Mouse (Mus musculus) cerebellum, adult 9-11 months (tissue): ENCODE results near the gene Cgref1.
A peak's percentile ranks its signal among the peaks of the same experiment; 100 is the strongest.

Experiments
- DNase-seq: peaks from one replicate; pipeline ENCODE4 v3.0.0; 2022

The Cgref1 gene

DNA sequence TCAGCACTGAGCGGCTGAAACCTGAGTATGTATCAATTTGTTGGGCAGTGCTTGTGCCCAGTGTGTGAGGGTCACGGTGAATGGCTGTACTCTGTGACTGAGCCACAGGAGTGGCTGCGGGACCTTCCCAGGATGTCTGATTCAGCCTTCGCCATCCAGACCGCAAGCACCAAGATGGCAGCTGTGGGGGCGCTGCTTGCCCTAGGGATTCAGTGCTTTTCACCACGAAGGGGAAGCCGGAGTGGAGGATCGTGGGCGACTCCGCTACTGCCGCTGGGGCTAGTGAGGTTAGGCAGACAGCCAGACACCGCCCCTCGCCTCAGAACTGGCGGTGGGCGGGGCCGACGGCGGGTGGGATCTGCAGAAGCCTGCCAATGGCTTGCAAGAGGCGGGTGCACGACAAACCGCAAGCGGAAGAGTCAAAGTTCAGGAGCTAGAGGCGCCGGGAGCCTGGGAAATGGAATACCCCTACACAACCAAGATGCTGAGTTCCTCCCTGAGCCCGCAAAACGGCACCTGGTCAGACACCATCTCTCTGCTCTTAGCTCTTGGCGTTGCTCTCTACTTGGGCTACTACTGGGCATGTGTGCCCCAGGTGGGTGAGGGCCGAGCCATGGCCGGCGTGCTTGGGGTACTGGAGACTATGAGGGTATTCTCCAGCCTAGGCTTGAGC, 4.4 kb upstream of the Cgref1 start:
- peak; percentile 88 for DNase-seq

DNA sequence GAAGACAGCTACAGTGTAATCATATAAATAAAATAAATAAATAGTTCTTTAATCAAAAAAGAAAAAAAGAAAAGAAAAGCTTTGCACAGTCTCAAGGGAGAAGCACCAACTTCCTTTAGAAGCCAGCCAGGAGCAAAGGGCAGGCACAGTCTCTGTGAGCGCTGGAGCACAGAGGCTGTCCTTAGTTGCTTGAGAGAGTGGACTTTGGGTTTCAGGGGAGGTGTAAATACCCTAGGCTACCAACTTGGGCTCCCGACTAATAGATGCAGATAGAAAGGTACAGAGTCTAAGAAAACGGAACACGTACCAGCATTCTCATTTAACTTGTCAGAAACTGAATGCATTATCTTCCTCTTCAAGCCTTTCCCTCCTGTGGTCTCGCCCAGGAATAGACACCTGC, 3.2 kb upstream of the Cgref1 start:
- no peak for DNase-seq

DNA sequence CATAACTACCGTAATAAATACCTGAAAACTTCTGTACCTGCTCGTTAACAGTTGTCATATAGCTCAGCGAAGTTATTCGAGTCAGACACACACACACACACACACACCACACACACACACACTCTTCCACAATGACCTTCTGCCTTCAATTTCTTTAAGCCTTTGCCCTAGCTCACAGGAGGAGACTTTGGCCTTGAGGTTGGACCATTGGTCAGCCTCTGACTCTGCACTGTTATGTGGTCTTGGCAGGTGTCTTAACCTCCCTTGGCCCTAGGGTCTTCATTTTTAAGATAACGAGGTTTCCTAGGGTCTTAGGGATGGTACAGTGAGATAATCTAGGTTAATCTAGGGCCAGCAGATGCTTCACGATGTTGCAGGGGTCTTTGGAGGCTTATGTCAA, 1.0 kb downstream of the Cgref1 start:
- no peak for DNase-seq

DNA sequence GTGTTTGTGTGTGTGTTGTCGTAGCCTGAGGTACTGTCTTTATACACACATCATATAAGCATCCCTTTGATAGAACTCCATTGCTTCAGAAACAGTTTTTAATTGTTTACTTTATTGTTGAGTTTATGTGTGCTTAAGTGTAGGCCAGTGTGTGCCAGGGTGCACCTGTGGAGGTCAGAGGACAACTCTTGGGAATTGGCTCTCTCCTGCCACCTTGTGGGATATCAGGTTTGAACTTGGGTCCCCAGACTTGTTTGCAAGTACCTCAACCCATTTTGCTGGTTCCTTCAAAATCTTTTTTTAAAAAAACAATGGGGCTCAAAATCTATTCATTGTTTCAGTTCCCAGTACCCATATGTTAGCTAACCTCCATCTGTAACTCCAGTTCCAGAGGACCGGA, 2.4 kb downstream of the Cgref1 start:
- DNase-seq, result no peak

DNA sequence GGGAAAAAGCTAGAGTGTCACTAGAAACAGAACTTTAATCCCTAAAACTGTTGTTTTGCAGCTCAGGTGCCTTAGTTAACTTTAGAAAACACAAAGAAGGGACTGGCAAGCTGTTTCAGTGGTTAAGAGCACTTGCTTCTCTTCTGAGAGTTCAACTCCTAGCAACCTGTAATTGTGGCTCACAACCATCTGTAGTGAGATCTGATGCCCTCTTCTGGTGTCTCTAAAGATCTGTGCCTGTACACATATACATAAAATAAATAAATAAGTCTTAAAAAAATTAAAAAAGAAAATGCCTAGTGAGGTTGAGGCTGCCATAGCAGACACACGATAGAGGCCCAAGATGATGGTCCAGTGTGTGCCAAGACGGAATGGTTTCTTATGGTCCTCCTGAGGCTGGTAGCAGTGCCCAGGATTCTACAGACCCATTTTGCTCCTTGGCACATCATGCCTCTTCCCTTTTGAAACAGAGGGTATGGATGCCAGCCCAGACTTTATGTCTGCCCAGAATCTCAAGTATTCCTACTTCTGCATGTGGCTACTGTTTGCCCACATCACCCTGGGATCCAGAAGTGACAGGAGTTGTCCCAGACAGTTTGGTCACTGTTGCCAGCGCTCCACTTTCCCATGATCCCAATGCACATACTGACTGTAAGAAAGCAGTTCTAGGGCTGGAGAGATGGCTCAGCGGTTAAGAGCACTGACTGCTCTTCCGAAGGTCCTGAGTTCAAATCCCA, 10.5 kb downstream of the Cgref1 start:
- no peak for DNase-seq

DNA sequence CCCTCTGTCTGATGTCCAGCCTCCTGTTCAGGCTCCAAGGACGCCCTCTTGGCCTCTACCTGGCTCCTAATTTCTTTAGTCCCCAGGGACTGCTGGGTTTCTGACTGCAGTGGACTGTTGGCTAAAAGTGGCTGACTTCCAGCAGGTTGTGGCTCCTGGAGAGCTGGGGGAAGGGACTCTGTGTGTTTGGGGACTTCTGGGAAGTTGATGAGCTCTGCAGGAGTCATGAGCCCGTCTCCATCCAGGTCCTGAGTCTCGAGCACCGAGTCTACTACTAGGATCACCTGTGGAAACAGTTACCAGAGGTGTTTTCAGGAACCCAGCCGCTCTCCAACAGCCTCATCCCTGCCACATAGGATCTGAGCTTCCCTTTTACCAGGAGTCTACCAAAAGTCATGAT, 11.7 kb downstream of the Cgref1 start:
- DNase-seq, result no peak

DNA sequence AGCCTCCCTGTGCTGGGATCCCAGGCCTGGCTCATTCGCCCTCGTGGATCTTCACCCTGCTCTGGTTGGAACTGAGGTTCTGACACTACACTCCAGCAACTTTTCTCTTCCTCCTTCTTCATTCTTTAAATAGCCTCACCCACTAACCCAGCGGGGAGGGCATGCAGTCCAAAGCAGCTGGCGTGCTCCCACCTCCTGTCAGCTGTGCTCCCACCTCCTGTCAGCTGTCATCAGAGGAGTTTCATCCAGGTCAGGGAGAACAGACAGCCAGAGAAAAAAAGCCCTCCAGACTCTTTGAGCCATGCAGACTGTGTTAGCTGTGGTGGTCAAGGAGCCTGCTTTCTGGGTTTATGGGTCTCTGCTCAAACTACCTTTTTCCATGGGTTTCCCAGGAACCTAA, 14.0 kb downstream of the Cgref1 start:
- no peak for DNase-seq

DNA sequence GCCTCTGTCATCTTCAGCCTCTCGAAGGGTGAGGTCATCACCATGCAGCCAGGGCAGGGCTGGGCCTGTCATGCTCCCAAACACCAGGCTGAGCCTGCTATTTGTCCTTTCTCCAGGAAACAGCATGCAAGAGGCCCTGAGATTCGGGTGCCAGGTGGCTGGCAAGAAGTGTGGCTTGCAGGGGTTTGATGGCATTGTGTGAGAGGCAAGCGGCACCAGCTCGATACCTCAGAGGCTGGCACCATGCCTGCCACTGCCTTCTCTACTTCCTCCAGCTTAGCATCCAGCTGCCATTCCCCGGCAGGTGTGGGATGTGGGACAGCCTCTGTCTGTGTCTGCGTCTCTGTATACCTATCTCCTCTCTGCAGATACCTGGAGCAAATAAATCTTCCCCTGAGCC, 14.5 kb downstream of the Cgref1 start:
- peak; percentile 49 for DNase-seq

DNA sequence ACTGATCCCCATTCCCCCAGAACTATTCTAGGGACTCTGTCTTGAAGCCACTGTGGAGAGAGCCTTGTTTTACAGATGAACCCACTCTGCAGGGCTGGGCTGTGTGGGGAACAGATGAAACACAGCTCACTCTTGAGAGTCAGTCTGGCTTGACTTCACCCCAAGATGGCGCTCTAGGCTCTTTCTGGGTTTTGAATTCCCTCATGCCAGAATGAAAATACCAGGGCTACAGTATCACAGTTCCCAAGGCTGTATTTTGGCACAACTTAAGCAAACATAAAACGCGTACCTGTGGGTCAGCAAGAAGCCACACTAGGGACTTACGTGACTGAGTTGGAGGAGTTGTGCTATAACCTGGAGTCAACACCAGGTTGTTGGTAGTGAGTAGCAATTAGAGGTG, 15.3 kb downstream of the Cgref1 start:
- peak; percentile 70 for DNase-seq

DNA sequence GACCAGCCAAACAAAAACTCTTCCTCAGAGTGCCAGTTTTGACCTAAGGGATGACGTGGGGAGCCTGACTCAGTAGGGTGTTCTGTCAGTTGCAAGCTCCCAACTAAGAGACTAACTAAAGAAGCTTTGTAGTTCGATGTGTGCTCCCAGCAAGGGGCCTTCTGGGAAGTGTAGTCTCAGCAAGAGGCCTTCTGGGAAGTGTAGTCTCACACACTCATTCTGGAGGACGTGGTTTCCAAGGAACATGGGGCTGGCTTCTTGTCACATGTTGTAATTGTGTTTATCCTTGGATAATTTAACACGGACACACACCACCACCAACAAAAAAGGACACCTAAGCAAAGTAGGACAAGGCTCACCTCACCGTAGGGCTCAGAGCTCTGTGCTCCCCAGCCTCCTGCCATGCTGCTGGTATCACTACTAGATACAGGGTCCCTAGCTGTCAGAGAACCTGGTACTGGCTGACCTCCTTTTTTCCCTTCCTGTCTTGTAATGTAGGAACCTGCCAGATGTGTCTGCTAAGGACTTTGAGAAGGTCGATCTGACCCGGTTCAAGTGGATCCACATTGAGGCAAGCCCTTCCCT, 17.4 kb downstream of the Cgref1 start:
- DNase-seq, result peak; percentile 50

DNA sequence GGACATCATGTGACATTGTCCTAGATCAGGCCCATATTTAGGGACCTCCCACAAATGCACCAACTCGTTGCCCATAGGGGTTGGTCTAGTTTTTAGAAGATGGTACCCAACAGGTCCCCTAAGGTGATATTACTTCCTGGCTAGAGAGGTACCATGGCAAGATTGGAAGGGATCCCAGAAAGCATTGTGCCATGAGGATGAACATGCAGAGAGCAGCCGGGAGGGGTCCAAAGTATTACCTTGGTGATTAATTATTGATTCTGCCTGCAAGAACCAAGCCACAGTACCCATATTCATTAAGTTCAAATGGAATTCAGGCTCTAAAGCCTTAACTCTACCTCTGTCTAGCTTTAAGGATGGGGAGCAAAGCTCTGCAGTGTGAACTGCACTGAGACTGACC, 19.3 kb downstream of the Cgref1 start:
- no peak for DNase-seq

DNA sequence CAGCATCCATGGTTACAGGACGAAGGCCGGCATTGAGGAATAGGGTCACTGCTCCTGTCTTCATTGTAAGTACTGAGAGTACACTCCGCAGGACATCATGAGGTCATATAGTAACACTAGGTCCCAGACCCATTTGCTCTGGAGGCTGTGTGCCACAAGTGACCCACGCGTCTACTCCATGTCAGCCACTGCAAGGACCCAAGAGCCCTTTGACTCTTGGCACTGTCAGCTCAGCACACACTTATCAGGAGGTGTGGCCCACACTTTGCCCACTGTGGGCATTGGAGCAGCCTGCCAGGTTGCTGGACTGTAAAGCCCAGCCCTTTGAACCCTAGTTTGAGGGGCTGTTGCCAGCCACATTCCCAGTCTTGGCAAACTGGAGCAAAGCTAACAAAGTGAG, 20.2 kb downstream of the Cgref1 start:
- DNase-seq, result peak; percentile 28

DNA sequence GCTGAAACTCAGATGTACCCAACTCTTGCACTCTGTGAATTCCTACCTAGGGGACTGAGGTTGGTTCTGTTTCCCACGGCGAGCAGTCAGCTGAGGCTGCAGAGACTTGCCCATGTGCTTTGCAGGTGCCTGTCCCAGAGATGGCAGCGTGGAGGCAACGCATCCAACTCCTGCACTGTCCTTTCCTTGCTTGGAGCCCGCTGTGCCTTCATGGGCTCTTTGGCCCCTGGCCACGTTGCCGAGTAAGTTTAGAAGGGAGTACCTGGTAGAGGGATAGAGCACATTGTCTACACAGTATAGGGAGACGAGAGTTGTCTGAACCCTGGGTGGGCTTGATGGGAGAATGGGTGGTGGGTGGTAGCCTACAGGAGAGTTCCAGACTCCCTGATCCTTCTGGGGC, 20.8 kb downstream of the Cgref1 start:
- peak; percentile 35 for DNase-seq

DNA sequence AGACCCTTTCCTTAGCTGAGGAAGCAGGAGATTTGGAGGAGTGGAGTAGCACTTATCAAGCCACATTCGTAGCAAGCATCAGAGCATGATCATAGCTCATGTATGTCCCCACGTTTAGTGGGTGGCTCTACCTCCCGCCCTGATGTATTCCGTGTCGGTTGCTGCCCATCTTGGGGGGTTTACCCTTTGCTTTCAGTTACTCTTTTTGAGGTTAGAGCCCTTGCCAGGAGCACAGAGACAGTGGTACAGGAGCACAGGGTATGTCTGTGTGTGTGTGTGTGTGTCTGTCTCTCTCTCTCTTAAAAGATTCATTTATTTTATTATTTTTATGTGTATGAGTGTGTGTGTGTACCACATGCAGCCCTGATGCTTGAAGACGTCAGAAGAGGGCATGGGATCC, 22.3 kb downstream of the Cgref1 start:
- DNase-seq, result no peak

DNA sequence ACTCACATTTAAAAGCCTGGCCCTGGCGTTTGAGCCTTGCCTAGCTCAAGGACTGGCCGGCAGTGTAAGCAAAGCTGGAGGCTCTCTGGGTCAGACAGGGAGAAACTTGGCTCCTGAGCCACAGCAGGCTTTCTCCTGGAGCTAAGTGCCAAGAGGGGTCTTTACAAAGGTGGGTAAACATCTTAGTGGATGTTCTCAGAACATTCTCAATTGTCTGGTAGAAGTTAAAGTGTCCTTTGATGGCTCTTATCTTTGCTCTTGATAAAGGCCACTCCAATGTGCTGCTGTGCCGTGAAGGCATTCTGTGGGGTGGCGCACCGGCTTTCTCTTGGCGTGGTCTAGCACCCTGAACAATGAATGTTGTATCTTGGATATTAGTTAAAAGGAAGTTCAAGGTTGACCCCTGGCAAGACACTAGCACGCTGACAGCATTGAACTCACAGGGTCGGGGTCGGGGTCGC, 22.8 kb downstream of the Cgref1 start:
- DNase-seq, result no peak

DNA sequence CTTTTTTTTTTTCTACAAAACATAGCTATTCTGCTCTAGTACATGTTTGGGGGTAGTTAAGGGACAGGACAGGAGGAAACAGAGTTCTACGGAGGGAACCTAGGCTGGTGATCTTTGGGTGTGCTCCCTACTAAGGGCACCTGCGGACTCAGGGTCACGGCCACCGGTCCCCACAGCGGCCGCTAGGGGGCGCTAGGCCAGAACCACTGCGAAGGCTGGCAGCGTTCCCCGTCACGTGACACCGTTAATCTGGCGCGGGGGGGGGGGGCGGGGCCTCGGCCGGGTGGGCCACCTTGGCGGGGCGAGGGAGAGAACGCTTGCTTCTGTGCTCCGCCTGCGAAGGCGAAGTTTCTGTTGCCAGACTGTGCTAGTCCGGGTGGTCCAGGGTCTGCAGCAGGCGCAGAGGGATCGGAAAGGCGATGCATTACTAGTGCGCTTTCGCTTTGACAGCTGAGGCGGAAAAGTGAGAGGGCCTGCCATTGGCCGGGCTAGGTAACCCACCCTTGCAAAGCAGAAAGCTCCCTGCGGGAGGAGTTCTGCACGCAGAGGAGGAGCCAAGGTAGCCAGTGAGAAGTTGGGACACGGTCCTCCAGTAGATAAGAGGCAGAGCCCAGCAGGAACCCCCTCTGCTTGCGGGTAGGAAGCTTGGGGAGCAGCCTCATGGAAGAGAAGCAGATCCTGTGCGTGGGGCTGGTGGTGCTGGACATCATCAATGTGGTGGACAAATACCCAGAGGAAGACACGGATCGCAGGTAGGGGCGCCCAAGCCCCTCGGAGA, 23.9 kb downstream of the Cgref1 start, which contains the start of gene Khk:
Gene Khk (plus strand): TSS at position 176 of the 778 bp plus-strand sequence.
- peak; percentile 90 for DNase-seq

DNA sequence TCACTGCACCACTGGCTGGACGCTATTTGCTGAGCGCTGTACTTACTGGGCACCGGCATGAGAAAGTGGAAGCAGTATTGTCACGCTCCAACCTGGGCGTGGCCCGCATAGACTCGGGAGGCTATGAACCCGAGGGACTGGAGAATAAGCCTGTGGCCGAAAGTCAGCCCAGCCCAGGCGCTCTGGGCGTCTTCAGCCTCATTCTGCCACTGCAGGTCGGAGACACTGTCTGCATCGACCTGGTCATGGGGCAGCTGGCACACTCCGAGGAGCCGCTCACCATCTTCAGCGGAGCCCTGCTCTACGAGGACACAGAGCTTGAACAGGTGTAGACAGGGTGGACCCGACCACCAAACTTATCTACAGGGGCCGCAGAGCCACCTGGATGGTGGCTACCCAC, 24.8 kb downstream of the Cgref1 start:
- peak; percentile 71 for DNase-seq

DNA sequence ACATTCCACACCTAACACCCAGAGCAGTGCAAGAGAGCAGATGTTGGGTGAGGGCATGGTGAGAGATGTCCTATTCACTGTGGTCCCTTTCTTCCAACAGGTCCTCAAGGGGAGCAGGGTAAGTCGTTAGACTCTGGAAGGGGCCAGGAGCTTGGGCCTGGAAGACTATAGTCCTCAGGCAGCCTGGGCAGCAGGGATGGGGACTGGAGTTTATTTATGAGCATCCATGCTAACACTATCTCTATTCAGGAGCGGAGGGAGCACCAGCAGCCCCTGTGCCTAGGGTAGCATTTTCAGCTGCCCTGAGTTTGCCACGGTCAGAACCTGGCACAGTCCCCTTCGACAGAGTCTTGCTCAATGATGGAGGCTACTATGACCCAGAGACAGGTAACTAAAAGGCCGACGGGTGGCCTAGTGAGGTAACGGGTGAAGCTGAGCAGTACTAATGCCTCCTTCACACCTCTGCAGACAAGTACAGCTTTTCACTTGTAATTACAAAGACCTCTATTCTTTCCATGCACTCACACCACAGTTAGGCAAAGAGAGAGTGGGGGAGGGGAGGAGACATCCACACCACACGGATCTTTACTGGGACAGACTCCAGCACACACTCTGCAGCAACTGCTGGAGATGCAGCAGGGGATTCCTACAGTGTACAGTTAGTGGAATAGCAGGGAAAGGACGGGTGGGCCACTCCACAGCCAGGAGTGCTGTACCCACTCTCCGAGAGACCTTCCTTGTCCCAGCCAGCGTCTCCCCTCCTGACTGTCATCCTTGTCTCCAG, 25.4 kb downstream of the Cgref1 start:
- peak; percentile 68 for DNase-seq

DNA sequence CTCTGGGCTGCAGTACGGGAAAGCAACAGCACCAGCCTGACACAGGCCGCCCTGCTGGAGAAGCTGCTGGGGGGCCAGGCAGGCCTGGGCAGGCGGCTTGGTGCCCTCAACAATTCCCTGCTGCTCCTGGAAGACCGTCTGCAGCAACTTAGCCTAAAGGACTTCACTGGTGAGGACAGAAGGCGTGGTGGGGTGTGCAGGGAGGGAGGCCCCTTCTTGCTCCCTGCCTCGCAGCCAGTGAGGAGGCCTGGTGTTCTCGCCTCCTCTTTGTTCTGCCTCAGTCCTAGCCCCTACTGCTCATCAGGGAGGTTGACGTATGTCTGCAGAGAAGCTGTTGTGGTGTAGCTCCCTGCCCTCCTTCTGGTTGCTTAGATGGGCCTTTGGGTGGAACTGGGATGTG, 26.7 kb downstream of the Cgref1 start:
- DNase-seq, result no peak

DNA sequence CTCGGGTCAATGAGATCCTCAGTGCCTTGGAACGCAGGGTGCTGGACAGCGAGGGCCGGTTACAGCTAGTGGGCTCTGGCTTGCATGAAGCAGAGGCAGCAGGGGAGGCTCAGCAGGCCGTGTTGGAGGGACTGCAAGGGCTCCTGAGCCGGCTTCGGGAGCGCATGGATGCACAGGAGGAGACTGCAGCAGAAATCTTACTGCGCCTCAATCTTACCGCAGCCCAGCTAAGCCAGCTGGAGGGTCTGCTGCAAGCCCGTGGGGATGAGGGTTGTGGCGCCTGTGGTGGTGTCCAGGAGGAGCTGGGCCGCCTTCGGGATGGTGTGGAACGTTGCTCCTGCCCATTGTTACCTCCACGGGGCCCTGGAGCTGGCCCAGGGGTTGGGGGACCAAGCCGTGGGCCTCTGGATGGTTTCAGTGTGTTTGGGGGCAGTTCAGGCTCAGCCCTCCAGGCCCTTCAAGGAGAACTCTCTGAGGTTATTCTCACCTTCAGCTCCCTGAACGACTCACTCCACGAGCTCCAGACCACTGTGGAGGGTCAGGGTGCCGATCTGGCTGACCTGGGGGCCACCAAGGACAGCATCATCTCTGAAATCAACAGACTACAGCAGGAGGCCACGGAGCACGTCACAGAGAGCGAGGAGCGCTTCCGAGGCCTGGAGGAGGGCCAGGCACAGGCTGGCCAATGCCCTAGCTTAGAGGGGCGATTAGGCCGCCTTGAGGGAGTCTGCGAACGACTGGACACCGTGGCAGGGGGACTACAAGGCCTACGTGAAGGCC, 27.3 kb downstream of the Cgref1 start:
- DNase-seq, result peak; percentile 56

DNA sequence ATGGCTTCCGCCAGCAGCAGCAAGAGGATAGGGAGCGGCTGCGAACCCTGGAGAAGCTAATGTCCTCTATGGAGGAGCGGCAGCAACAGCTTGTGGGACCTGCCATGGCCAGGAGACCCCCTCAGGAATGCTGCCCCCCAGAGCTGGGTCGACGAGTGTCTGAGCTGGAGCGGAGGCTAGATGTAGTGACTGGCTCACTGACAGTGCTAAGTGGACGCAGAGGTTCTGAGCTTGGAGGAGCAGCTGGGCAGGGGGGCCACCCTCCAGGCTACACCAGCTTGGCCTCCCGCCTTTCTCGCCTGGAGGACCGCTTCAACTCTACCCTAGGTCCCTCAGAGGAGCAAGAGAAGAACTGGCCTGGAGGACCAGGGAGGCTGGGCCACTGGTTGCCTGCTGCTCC, 28.0 kb downstream of the Cgref1 start:
- DNase-seq, result peak; percentile 55

DNA sequence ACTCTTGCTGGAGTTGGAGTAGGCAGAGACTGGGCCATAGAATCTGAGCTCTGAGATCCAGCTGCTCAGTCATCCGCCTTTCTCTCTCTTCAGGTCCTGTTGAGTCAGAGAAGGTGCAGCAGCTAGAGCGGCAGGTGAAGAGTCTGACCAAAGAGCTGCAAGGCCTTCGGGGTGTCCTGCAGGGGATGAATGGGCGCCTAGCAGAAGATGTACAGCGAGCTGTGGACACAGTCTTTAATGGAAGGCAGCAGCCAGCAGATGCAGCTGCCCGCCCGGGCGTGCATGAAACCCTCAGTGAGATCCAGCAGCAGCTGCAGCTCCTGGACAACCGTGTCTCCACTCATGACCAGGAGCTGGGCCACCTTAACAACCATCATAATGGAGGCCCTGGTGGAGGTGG, 28.6 kb downstream of the Cgref1 start:
- peak; percentile 55 for DNase-seq
